Mouse (Mus musculus) cerebellum, adult 2 months (tissue): ENCODE data around the gene Gpr45.

Experiments
- CTCF ChIP-seq: fragments of 200-500 bp; IDR thresholded peaks from 2 replicates; pipeline ENCODE4 v1.5.1; 2011; ENCODE audit warnings: low read depth, mild to moderate bottlenecking, control low read depth, low read length, moderate library complexity, borderline replicate concordance; ENCODE audit not compliant: insufficient read depth
- POLR2A ChIP-seq: fragments of 200-500 bp; IDR thresholded peaks from 2 replicates; pipeline ENCODE4 v1.6.1; 2011; ENCODE audit warnings: low read length, control low read depth, borderline replicate concordance; ENCODE audit not compliant: insufficient read depth

DNA sequence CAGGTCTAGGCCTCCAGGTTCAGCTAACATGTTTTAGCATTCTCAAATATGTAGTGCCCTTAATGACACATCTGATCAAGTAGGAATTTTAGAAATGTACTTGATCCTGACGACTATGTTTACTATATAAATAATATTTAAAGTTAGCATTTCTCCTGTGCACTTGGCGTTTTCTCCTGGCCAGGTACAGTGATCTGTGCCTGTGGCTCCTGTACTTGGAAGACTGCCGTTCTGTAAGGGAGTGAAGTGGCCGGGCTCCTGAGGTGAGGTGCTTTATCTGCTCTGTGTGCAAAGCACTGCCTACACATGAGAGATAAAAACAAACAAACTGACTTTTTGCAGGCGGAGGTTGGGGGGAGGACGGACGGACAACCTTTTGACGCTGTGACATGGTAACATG is 113.9 kb downstream of the Gpr45 start:
- no peak for TF ChIP-seq CTCF
- no peak for TF ChIP-seq POLR2A
